Mouse (Mus musculus) hindlimb bud, embryonic 11.5 days (tissue): ENCODE measurements around the gene Il17rc.

Source experiments
- DNase-seq: peaks from one replicate; pipeline ENCODE4 v3.0.0-alpha.2; 2012; ENCODE audit warnings: low read depth, low spot score; ENCODE audit errors: extremely low spot score

The Il17rc gene

GRCm38 (mm10) chr6:113494258-113494788 is 23.1 kb downstream of the Il17rc start:
- DNase-seq: no peak

- no peak for DNase-seq
These were observed 23.9 kb downstream of the Il17rc start for GRCm38 (mm10) chr6:113495071-113495675.

GRCm38 (mm10) chr6:113499346-113499745 is 28.1 kb downstream of the Il17rc start:
- DNase-seq: no peak

GRCm38 (mm10) chr6:113501388-113502084 is 30.3 kb downstream of the Il17rc start, which contains the start of gene Prrt3:
Gene Prrt3 (minus strand): TSS chr6:113501931.
- DNase-seq: no peak

GRCm38 (mm10) chr6:113502801-113503200 is 31.6 kb downstream of the Il17rc start:
- no peak for DNase-seq

GRCm38 (mm10) chr6:113505689-113506088 is 34.5 kb downstream of the Il17rc start:
- DNase-seq: no peak

DNA sequence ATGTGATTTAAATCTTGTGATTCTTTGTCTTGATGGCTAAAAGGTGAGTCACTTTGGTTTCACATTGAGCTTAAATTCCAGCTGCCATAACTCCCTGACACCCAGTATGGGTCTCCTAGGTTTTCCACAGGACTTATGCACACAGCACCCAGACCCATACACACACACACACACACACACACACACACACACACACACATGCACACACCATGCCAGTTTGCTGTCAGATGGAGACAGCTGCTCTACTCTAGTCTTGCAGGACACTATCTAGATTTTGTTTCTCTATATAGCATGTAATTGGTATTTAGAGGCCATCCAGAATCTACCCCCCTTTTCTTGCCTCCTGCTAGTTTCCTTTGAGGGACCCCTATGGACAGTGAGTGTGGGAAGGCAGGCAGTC is 35.9 kb downstream of the Il17rc start:
- DNase-seq: no peak

DNA sequence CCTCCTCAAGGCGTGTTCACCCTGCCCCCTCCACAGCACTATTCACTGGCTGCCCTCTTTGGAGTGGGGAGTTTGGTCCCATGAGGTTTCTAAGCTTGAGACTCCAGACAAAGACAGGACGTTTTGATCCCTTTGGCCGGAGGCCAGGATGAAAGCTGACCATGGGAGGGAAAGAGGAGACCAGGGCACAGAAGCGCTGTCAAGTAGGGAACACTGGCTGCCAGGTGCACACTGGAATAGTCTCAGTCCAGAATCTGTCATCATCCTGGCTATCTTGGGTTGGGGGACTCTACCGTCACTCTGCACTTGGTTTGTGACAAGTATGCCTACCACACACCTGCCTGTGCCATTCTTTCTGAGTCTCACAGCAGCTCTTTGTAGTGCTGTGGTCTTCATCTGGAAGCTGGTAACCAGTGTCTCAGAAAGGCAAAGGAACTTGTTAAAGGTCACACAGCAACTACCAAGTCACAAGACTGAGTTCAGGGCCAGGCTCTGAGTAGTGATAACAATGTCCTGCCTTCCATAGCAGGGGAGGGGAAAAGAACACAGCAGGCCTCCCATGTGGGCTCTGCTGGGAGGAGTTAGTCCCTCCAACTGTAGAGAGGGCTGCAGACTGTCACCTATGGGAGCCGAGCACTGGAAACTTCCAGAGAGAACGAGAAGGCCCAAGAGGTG is 37.2 kb downstream of the Il17rc start:
- no peak for DNase-seq

GRCm38 (mm10) chr6:113508947-113509280 is 37.7 kb downstream of the Il17rc start:
- DNase-seq: no peak

GRCm38 (mm10) chr6:113513944-113514343 is 42.7 kb downstream of the Il17rc start:
- no peak for DNase-seq

DNA sequence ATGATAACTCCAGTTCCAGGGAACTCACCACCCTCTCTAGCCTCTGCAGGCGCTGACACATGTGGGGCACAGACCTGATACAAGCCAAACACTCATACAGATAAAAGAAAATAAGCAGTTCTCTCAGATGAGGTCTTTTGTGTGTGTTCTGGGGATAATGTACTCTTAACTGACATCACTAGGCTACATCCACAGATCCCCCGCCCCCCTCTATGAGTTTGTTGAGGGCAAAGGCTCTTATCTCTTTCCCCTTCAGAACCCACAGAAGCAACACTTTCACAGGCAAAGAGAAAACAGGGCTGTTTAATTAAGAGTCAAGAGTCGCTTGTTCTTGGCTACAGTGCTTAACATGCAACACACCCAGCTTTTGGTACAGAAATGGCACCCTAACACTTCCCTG is 43.4 kb downstream of the Il17rc start:
- no peak for DNase-seq

- no peak for DNase-seq
These were observed 46.3 kb downstream of the Il17rc start for GRCm38 (mm10) chr6:113517434-113518080.

GRCm38 (mm10) chr6:113522310-113522709 is 51.1 kb downstream of the Il17rc start:
- DNase-seq: no peak

DNA sequence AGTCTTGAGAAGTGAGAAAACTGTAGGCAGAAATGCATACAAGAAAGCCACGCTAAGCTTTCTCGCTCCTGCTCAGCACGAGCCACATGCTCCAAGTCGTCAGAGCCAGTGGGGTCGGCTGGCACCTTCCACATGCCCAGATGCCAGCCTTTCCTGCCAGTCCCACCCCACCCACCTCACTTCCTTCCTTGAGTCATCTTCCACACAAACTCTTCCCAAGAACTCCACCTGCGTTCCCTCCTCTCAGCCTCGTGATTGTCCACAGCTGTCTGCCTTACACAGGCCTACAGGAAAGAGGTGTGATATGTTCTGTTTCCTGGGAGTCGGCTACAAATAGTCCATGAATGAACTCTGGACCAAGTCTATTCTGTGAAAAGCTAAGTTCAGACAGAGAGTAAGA is 52.2 kb downstream of the Il17rc start:
- no peak for DNase-seq

GRCm38 (mm10) chr6:113530932-113531839 is 60.0 kb downstream of the Il17rc start, which contains the start of the genes Emc3 and Fancd2:
Gene Emc3 (minus strand): TSS chr6:113531652.
Gene Fancd2 (plus strand): TSS chr6:113531682.
- DNase-seq: peak; percentile 73

DNA sequence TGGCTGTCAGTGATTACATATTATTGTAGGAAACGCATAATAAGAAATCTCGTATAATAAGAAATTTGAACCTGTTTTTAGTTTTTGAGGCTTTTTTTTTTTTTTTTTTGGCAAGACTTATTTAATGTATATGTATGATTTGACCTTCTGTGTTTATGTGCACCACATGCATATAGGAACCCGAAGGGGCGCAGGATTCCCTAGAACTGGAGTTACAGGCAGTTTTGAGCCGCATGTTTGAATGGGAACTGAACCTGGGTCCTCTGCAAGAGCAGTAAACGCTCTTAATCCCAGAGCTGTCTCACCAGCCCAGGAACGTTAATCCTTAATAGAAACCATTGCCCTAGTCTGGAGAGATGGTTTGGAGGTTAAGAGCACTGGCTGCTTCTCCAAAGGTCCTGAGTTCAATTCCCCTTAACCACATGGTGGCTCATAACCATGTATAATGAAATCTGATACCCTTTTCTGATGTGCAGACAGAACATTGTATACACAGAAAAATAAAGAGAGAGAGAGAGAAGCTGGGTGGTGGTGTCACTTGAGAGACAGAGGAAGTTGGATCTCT is 60.7 kb downstream of the Il17rc start:
- DNase-seq: no peak
